Mouse (Mus musculus) kidney, embryonic 16.5 days (tissue): Measurements from ENCODE around the gene Kcnq1. TPM values are rescaled to one million over a fixed set of nuclear protein-coding genes. Genes with fewer than 3 reads are reported as not detected.

Source experiments
- ATAC-seq: fragments of 200-750 bp; cut with Nextera tagmentation; 2 replicates; pipeline ENCODE4 v1.8.0; 2017; ENCODE audit warnings: moderate TSS enrichment; ENCODE audit not compliant: low FRiP score, low TSS enrichment
- H3K27ac ChIP-seq: fragments of 300-500 bp; sonication (generic); 2 replicates; pipeline ENCODE4 v1.5.1; 2014; ENCODE audit warnings: low read length
- H3K27me3 ChIP-seq: fragments of 300-500 bp; sonication (generic); 2 replicates; pipeline ENCODE4 v1.6.1; 2014; ENCODE audit warnings: low read length, control low read depth, mixed read lengths; ENCODE audit not compliant: insufficient read depth
- H3K36me3 ChIP-seq: fragments of 300-500 bp; sonication (generic); 2 replicates; pipeline ENCODE4 v1.6.1; 2014; ENCODE audit warnings: low read length, control low read depth, mixed read lengths; ENCODE audit not compliant: insufficient read depth
- H3K4me1 ChIP-seq: fragments of 300-500 bp; sonication (generic); 2 replicates; pipeline ENCODE4 v1.6.1; 2014; ENCODE audit warnings: low read length, control low read depth, mixed read lengths; ENCODE audit not compliant: insufficient read depth
- H3K4me2 ChIP-seq: fragments of 300-500 bp; sonication (generic); replicated peaks from 2 replicates; pipeline ENCODE4 v1.6.1; 2014; ENCODE audit warnings: low read depth, low read length
- H3K4me3 ChIP-seq: fragments of 300-500 bp; sonication (generic); 2 replicates; pipeline ENCODE4 v1.5.1; 2014; ENCODE audit warnings: mild to moderate bottlenecking, low read length
- H3K9ac ChIP-seq: fragments of 300-500 bp; sonication (generic); replicated peaks from 2 replicates; pipeline ENCODE4 v1.6.1; 2014; ENCODE audit warnings: low read length
- H3K9me3 ChIP-seq: fragments of 300-500 bp; sonication (generic); 2 replicates; pipeline ENCODE4 v1.6.1; 2016; ENCODE audit warnings: low read length, control low read depth
- WGBS: fragments of 180-500 bp; shearing (Covaris S2); extraction: QIAGEN DNeasy Blood & Tissue Kit; methylation state at CpG from one replicate; pipeline ENCODE4 v1.1.7; 2014; 5-methylcytosine and 5-hydroxymethylcytosine counted together
- polyA plus RNA-seq: library from polyadenylated mRNA; unstranded; fragments of >200 nt; fragmentation: Nextera tagmentation; extraction: Ambion mirVana; gene quantifications from 2 replicates; pipeline ENCODE4 v1.2.1, GENCODE M21; 2015

The Kcnq1 gene
- polyA plus RNA-seq, 1 experiment from 2014 or later = 9.8 TPM

- Histone ChIP-seq H3K4me2 (no peak overlapping the region), H3K27me3 (no peaks in the 10 kb centered on the region), H3K27ac (peak overlapping the region; percentile 89), H3K9me3 (no peaks in the 10 kb centered on the region), H3K4me1 (peaks cover 51% of the 10 kb centered on the region), H3K4me3 (no peak overlapping the region), H3K36me3 (no peaks in the 10 kb centered on the region), H3K9ac (0 out of 2 replicates have a peak overlapping the region, but pooled peaks have one; percentile 0)
- ATAC-seq = no peak
- 68% methylated on average over 3 of the region's 3 CpGs for WGBS
These were observed 13.7 kb downstream of the Kcnq1 start for GRCm38 (mm10) chr7:143119826-143120225.

DNA sequence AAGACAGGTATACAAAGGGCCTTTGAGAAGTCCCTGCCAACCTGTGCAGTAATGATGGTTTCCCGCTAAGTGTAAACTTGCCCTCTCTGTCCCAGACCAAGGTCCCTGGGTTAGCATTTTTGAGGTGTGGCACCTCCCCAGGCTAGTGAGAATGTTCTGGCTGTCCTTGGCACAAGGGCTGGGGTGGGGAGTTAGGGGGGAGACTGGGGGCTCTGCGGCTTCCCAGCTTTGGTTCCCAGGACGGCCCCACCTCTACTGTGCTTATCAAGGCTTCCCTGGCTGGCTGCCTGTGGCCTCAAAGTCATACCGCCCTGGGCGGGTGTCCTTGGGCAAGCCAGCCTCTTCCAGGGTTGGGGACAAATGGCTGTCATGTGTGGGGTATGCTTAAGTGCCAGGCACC lies 16.0 kb downstream of the Kcnq1 start:
- no peak overlapping the region for H3K4me2 ChIP-seq
- no peak overlapping the region for H3K9ac ChIP-seq
- ATAC-seq = no peak
- peaks cover 55% of the 10 kb centered on the region for H3K4me1 ChIP-seq
- peak overlapping the region; percentile 2; the same call in 1 of the 2 replicates for H3K27ac ChIP-seq
- H3K9me3 ChIP-seq = no peaks in the 10 kb centered on the region
- WGBS = 71% methylated on average over 5 of the region's 5 CpGs
- H3K4me3 ChIP-seq = no peak overlapping the region
- no peaks in the 10 kb centered on the region for H3K27me3 ChIP-seq
- H3K36me3 ChIP-seq = no peaks in the 10 kb centered on the region

- peak overlapping the region; percentile 1; the same call in 1 of the 2 replicates for H3K4me2 ChIP-seq
- no peaks in the 10 kb centered on the region for H3K27me3 ChIP-seq
- peaks cover 48% of the 10 kb centered on the region for H3K4me1 ChIP-seq
- peak; percentile 97 for ATAC-seq
- 13% methylated on average over 6 of the region's 6 CpGs for WGBS
- H3K27ac ChIP-seq = peak overlapping the region; percentile 94
- no peaks in the 10 kb centered on the region for H3K36me3 ChIP-seq
- no peak overlapping the region for H3K4me3 ChIP-seq
- H3K9me3 ChIP-seq = no peaks in the 10 kb centered on the region
- H3K9ac ChIP-seq = peak overlapping the region; percentile 39
These were observed 17.9 kb downstream of the Kcnq1 start for GRCm38 (mm10) chr7:143123876-143124669.

- H3K9me3 ChIP-seq = no peaks in the 10 kb centered on the region
- peak overlapping the region; percentile 94 for H3K27ac ChIP-seq
- H3K4me2 ChIP-seq = peak overlapping the region; percentile 1; the same call in 1 of the 2 replicates
- 0 out of 2 replicates have a peak overlapping the region, but pooled peaks have one; percentile 39 for H3K9ac ChIP-seq
- H3K4me1 ChIP-seq = peaks cover 40% of the 10 kb centered on the region
- 61% methylated on average over 3 of the region's 3 CpGs for WGBS
- H3K36me3 ChIP-seq = no peaks in the 10 kb centered on the region
- no peaks in the 10 kb centered on the region for H3K27me3 ChIP-seq
- no peak overlapping the region for H3K4me3 ChIP-seq
- no peak for ATAC-seq
These were observed 18.7 kb downstream of the Kcnq1 start for GRCm38 (mm10) chr7:143124902-143125301.

DNA sequence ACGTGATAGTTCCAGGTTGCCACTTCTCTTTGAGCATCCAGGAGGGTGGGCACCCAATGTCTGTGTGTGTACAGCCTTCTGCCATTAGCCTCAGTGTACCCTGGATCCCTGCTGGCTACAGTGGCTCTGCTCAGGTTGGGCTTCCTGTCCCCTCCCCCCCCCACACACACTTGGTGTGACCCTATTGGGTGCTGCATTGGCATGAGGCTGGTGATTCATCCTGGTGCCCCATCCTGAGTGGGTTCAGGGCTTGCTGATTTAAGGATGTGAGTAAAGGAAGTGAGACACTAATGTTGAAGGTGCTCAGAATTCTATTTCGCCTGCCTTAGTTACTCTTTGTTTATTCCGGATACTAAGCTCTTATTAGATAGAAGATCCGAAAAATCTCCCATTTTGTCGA lies 26.7 kb downstream of the Kcnq1 start:
- no peak overlapping the region for H3K4me3 ChIP-seq

GRCm38 (mm10) chr7:143136125-143136524 lies 30.0 kb downstream of the Kcnq1 start:
- 0 out of 2 replicates have a peak, but pooled peaks have one; percentile 3 for ATAC-seq
- no peak overlapping the region for H3K27ac ChIP-seq
- no peak overlapping the region for H3K4me2 ChIP-seq
- WGBS = 50% methylated on average over 2 of the region's 2 CpGs
- H3K27me3 ChIP-seq = no peaks in the 10 kb centered on the region
- H3K4me1 ChIP-seq = peaks cover 8% of the 10 kb centered on the region; the same call in 1 of the 2 replicates
- H3K9ac ChIP-seq = no peak overlapping the region
- no peak overlapping the region for H3K4me3 ChIP-seq
- no peaks in the 10 kb centered on the region for H3K9me3 ChIP-seq
- H3K36me3 ChIP-seq = no peaks in the 10 kb centered on the region

More for the DNA sequence above, 26.7 kb downstream of the Kcnq1 start:
- no peak for ATAC-seq
- WGBS = 89% methylated on average over 5 of the region's 5 CpGs
- Histone ChIP-seq H3K27ac (no peak overlapping the region), H3K9me3 (no peaks in the 10 kb centered on the region), H3K27me3 (no peaks in the 10 kb centered on the region), H3K36me3 (no peaks in the 10 kb centered on the region), H3K9ac (no peak overlapping the region), H3K4me1 (peaks cover 8% of the 10 kb centered on the region; the same call in 1 of the 2 replicates), H3K4me2 (no peak overlapping the region)

GRCm38 (mm10) chr7:143136561-143136960 lies 30.4 kb downstream of the Kcnq1 start:
- Histone ChIP-seq H3K27ac (no peak overlapping the region), H3K36me3 (no peaks in the 10 kb centered on the region), H3K9ac (no peak overlapping the region), H3K9me3 (no peaks in the 10 kb centered on the region), H3K4me3 (no peak overlapping the region), H3K27me3 (no peaks in the 10 kb centered on the region), H3K4me2 (no peak overlapping the region), H3K4me1 (peaks cover 8% of the 10 kb centered on the region; the same call in 1 of the 2 replicates)
- 0 out of 2 replicates have a peak, but pooled peaks have one; percentile 14 for ATAC-seq
- 18% methylated on average over 5 of the region's 5 CpGs for WGBS

- 46% methylated on average over 1 of the region's 1 CpGs for WGBS
- no peak for ATAC-seq
- H3K4me1 ChIP-seq = peaks cover 8% of the 10 kb centered on the region; the same call in 1 of the 2 replicates
These were observed 32.6 kb downstream of the Kcnq1 start for GRCm38 (mm10) chr7:143138789-143139188.

DNA sequence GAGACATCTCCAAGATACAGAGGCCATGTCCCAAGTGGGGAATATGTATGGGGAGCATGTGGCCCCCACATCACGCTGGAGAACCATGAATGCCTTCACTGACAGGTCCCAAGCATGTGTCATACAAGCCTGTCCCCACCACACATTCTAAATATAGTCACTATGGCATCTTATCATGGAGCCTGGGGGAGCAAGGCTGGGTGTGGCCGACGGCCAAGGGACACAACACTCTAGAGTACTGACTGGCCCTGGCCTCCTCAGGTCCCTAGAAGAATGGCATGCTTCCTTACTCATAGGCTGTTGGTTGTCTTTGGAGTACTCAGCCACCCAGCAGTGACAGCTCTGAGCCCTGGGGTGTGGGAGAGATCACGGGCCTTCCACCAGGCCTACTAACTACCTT lies 33.8 kb downstream of the Kcnq1 start:
- H3K9ac ChIP-seq = no peak overlapping the region
- H3K4me1 ChIP-seq = peaks cover 8% of the 10 kb centered on the region; the same call in 1 of the 2 replicates
- no peak overlapping the region for H3K27ac ChIP-seq
- no peaks in the 10 kb centered on the region for H3K27me3 ChIP-seq
- H3K9me3 ChIP-seq = no peaks in the 10 kb centered on the region
- no peaks in the 10 kb centered on the region for H3K36me3 ChIP-seq
- 82% methylated on average over 4 of the region's 4 CpGs for WGBS
- H3K4me3 ChIP-seq = no peak overlapping the region
- no peak for ATAC-seq
- no peak overlapping the region for H3K4me2 ChIP-seq

More at GRCm38 (mm10) chr7:143138789-143139188, 32.6 kb downstream of the Kcnq1 start:
- H3K36me3 ChIP-seq = no peaks in the 10 kb centered on the region
- no peak overlapping the region for H3K9ac ChIP-seq
- H3K9me3 ChIP-seq = no peaks in the 10 kb centered on the region
- H3K4me2 ChIP-seq = no peak overlapping the region
- H3K27ac ChIP-seq = no peak overlapping the region
- no peaks in the 10 kb centered on the region for H3K27me3 ChIP-seq
- H3K4me3 ChIP-seq = no peak overlapping the region

GRCm38 (mm10) chr7:143142680-143143079 lies 36.5 kb downstream of the Kcnq1 start:
- WGBS = 93% methylated on average over 2 of the region's 2 CpGs
- no peak overlapping the region for H3K27ac ChIP-seq
- H3K9ac ChIP-seq = no peak overlapping the region
- H3K4me2 ChIP-seq = no peak overlapping the region
- no peaks in the 10 kb centered on the region for H3K36me3 ChIP-seq
- no peak overlapping the region for H3K4me3 ChIP-seq
- H3K9me3 ChIP-seq = no peaks in the 10 kb centered on the region
- H3K27me3 ChIP-seq = no peaks in the 10 kb centered on the region
- no peak for ATAC-seq
- peaks cover 8% of the 10 kb centered on the region for H3K4me1 ChIP-seq
